Mouse (Mus musculus): ENCODE data around the gene Crtc3.

Crtc3 gene

GRCm38 (mm10) chr7:80688556-80689220 lies at the start of gene Crtc3:
TSS of gene Crtc3 (minus strand) at chr7:80688877.
- peak; percentile 76 to 87 for DNase-seq

GRCm38 (mm10) chr7:80736199-80736598 lies 47.5 kb upstream of the Crtc3 start:
- no peak for DNase-seq

GRCm38 (mm10) chr7:80732986-80733385 lies 44.3 kb upstream of the Crtc3 start:
- no peak for DNase-seq

GRCm38 (mm10) chr7:80729662-80730061 lies 41.0 kb upstream of the Crtc3 start:
- DNase-seq = peak; percentile 58 to 78

GRCm38 (mm10) chr7:80721041-80721440 lies 32.4 kb upstream of the Crtc3 start:
- no peak for DNase-seq

- no peak for DNase-seq
These were observed 30.9 kb upstream of the Crtc3 start for GRCm38 (mm10) chr7:80719582-80719981.

GRCm38 (mm10) chr7:80719038-80719437 lies 30.4 kb upstream of the Crtc3 start:
- DNase-seq = no peak

GRCm38 (mm10) chr7:80718471-80718870 lies 29.8 kb upstream of the Crtc3 start:
- DNase-seq = no peak

- DNase-seq = no peak
These were observed 28.1 kb upstream of the Crtc3 start for GRCm38 (mm10) chr7:80716758-80717157.

GRCm38 (mm10) chr7:80715306-80715705 lies 26.6 kb upstream of the Crtc3 start:
- DNase-seq = no peak

- no peak for DNase-seq
These were observed 22.8 kb upstream of the Crtc3 start for GRCm38 (mm10) chr7:80711496-80711895.

- no peak for DNase-seq
These were observed 21.7 kb upstream of the Crtc3 start for GRCm38 (mm10) chr7:80710333-80710732.

- no peak for DNase-seq
These were observed 15.4 kb upstream of the Crtc3 start for GRCm38 (mm10) chr7:80704066-80704465.

- no peak for DNase-seq
These were observed 13.8 kb upstream of the Crtc3 start for GRCm38 (mm10) chr7:80702510-80702909.

- DNase-seq = no peak
These were observed 11.0 kb upstream of the Crtc3 start for GRCm38 (mm10) chr7:80699709-80700108.

GRCm38 (mm10) chr7:80698940-80699339 lies 10.3 kb upstream of the Crtc3 start:
- no peak for DNase-seq

- no peak for DNase-seq
These were observed 9.2 kb upstream of the Crtc3 start for GRCm38 (mm10) chr7:80697859-80698258.

GRCm38 (mm10) chr7:80696903-80697302 lies 8.2 kb upstream of the Crtc3 start:
- DNase-seq = no peak

- DNase-seq = no peak
These were observed 7.7 kb upstream of the Crtc3 start for GRCm38 (mm10) chr7:80696334-80696733.

- no peak for DNase-seq
These were observed 3.8 kb upstream of the Crtc3 start for GRCm38 (mm10) chr7:80692472-80692871.

- no peak for DNase-seq
These were observed 2.5 kb upstream of the Crtc3 start for GRCm38 (mm10) chr7:80691131-80691530.

GRCm38 (mm10) chr7:80689221-80689591 lies 529 bp upstream of the Crtc3 start:
- no peak for DNase-seq

- DNase-seq = peak; percentile 72 to 76
These were observed 739 bp downstream of the Crtc3 start for GRCm38 (mm10) chr7:80687721-80688555.

- DNase-seq = no peak
These were observed 3.0 kb downstream of the Crtc3 start for GRCm38 (mm10) chr7:80685639-80686038.
